Mouse (Mus musculus): ENCODE results near the gene Dglucy.

Dglucy gene

GRCm38 (mm10) chr12:100878556-100878955, 99.7 kb downstream of the Dglucy start:
- no peak for DNase-seq (ENCODE audit: low read depth, low spot score)

DNA sequence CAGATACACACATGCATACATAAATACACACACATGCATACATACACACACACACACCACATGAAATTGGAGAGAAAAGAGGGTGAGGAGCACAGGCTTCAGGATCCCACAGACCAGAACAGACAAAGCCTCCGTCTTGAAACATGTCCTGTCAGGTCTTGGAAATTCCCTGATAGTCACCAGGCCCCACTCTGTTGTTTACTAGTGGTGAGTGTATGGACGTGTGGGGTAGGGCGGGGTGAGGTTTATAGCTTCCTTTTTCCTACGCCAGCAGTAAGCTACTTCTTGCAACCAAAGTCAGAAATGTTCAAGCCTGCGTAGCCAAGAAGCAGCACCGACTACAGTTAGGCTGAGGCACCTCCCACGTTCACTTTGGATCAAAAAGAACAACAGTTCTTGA, 104.3 kb downstream of the Dglucy start:
- DNase-seq (ENCODE audit: low read depth, low spot score): no peak

GRCm38 (mm10) chr12:100885585-100885984, 106.7 kb downstream of the Dglucy start:
- DNase-seq (ENCODE audit: low read depth, low spot score): no peak

- no peak for DNase-seq (ENCODE audit: low read depth, low spot score)
These were observed 108.0 kb downstream of the Dglucy start for GRCm38 (mm10) chr12:100886877-100887276.

DNA sequence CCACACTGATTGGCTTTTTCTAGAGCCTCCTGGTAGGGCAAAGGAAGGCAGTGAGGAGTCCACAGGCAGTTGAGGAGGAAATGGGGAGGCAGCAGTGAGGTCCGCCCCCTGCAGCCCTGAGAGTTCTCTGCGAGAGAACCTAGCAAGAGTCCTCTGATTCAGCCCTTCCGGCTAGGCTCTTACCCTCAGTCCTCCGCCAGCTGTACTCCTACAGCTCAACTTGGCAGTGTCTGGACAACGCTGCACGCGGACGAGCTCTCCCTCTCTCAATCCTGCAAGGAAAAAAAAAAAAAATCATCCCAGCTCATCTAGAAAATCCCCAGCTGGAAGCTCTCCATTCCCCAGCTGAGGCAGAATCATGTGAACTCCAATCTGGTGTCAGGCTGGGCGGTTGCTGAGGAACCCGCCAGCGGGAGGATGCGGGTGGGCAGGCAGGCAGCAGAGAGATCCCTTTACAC, 109.0 kb downstream of the Dglucy start:
- peak; percentile 40 for DNase-seq (ENCODE audit: low read depth, low spot score)

DNA sequence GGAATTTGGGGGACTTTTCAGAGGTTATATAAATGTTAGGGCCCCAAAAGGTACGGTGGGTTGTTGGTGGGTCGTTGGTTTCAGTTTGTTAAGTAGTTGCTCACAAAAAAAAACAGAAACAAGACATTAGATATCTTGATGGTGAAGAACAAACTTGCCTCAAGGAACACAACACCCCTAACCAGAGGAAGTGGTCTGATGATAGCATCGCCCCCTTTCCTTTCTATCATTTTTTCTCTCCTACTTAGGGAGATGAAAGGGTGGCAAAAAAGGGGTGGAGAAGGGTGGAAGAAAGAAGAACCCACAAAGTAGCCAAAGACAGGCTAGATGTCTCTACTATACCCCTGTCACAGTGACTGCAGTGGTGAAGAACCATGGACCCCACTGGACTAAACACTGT, 111.7 kb downstream of the Dglucy start:
- no peak for DNase-seq (ENCODE audit: low read depth, low spot score)

DNA sequence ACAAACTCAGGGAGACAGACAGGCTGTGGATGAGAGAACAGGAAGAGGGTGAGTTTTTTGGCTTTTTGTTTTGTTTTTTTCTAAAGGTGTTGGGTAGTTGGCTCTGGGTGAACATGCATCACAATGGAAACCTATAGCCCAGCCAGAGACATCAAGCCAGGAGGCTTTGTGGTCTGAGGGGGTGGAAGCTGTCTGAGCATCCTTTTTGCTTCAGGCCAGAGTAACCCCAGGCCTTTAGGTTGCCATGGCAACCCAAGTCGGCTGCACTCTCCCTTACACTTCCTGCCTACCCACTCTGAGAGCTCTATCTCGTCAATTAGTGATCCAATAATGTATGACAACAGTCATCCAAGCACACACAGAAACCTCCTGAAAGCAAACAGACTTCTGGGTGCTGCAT, 116.6 kb downstream of the Dglucy start:
- DNase-seq (ENCODE audit: low read depth, low spot score): no peak

DNA sequence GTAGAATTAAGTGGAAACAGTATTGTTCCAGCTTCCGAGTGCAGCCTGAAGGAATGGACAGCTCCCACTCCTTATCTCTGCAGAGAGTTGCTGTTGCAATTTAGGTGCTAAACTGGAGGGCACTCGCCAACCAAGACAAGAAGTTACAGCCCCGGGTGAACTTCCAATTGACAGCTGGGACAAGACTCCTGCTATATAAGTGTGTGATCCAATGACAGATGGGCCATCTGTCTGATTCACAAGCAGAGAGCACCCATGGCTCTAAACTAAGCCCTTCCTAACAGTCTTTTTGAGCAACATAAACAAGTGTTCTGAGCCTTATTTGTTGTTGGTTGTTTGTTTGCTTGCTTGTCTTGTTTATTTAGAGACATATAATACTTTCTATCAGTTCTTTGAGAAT, 117.8 kb downstream of the Dglucy start:
- DNase-seq (ENCODE audit: low read depth, low spot score): no peak

- DNase-seq (ENCODE audit: low read depth, low spot score): no peak
These were observed 119.1 kb downstream of the Dglucy start for GRCm38 (mm10) chr12:100897736-100898650.

DNA sequence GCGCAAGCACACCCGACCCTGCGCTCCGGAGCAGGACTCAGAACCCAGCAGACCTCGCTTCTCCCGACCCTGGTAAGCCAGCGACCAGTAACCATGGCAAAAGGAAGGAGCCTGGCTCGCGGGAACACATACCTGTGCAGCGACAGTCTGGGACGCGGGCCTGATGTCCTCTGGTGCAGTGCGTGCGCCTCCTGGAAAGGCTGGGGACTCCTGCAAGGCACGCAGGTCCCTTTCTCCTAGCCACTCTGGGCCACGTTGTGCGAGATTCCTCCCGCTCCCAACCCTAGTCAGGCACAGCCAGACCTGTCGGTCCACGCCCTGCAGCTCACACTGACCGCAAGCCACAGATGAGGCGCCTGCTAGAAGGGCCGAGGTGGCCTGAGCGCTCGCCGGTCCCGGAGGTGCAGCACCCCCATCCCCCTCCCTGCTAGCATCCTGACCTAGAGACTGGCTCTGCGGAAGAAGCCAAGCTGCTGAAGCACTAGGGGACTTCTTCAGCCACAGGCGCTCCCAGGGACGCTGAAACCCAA, 120.3 kb downstream of the Dglucy start:
- DNase-seq (ENCODE audit: low read depth, low spot score): no peak

- DNase-seq (ENCODE audit: low read depth, low spot score): no peak
These were observed 122.0 kb downstream of the Dglucy start for GRCm38 (mm10) chr12:100900901-100901300.

- no peak for DNase-seq (ENCODE audit: low read depth, low spot score)
These were observed 122.5 kb downstream of the Dglucy start for GRCm38 (mm10) chr12:100901386-100901785.

DNA sequence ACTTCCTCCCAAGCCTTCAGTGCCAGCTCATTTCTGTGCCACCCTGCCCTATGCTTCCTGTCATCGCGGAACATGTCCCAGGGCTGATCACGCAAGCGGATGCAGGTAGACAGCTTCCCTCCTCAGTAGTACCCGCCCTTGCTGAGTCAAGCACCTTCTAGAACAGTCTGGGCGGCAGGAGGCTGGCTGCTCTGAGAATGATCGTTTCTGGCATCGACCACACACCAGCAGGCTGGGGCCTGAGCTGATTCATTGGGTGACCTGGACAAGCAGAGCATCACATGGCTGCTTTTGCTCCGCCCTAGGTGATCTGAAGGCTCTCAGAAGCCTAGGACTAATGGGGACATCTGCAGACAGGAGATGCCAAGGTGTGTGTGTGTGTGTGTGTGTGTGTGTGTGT, 124.9 kb downstream of the Dglucy start:
- DNase-seq (ENCODE audit: low read depth, low spot score): no peak

GRCm38 (mm10) chr12:100906861-100907260, 128.0 kb downstream of the Dglucy start:
- DNase-seq (ENCODE audit: low read depth, low spot score): no peak

DNA sequence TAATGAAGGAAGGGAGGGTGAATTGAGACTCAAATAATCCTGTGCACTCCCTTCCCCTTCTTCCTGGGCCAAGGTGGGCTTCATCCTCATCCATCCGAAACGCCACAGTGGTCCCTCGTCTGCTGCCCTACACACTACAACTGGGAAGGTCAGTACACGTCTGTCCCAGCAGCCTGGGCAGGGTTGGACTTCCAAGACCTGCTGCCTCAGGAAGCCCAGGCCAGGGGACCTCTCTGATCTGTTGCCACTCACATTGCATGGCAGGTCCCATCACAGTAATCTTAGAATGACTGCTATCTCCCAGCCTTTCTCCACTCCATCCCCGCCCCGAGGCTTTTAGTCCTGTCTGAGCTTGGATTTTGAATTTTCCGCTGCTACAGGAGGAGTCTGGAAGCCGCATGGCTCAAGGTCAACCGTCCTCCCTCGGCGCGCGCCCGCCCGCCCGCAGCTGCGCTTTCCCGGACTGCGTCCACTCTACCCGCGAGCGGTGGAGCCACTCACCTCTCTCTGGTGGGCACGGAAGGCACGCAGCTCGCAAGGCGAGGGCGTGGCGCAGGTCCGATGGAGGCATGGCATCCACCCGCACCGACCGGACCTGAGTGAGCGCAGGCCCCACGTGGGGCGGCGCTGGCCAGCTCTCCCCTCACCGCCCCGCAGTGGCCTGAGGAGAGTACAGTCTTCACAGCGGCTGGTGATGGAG, 128.9 kb downstream of the Dglucy start, which contains the start of gene Gpr68:
Gpr68 (minus strand) TSS at position 601 of the 700 bp plus-strand sequence.
- peak; percentile 27 for DNase-seq (ENCODE audit: low read depth, low spot score)

- DNase-seq (ENCODE audit: low read depth, low spot score): no peak
These were observed 129.6 kb downstream of the Dglucy start for GRCm38 (mm10) chr12:100908298-100909034.

DNA sequence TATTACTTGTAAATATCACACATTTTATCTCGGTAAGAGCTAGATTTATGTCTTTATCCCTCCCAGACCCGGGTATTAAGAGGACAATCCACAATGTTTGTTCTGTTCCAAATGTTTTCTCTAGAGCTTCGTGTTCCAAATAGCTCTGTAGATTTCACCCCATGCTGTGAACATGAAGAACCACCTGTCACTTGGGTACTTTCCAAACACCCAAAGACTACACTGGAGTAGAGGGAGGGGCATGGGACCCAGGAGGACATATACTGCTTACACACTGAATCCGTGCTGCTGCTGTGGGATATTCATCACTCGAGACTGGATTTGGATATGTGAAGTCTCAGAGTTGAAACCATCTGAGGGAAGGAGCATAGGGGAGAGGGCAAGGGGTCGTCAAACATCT, 130.9 kb downstream of the Dglucy start:
- no peak for DNase-seq (ENCODE audit: low read depth, low spot score)

DNA sequence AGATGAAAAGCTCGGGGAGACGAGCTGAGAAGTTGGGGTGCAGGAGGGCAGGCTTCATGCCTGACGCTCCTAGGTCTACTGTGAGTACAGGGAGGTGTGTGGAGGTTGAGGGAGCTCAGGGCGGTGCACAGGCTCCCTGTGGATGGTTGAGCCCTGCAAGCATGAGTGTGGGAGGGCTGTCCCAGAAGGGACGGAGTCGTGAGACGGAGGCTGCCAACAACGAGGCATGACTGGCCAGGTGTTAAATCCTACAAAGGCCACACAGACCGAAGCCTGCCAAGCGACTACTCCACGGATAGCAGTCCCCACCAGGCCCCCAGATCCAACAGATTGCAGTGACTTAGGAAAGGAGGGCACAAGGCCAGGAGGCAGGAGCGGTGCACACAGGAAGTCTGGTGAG, 131.9 kb downstream of the Dglucy start:
- DNase-seq (ENCODE audit: low read depth, low spot score): no peak

GRCm38 (mm10) chr12:100924646-100925339, 145.9 kb downstream of the Dglucy start:
- no peak for DNase-seq (ENCODE audit: low read depth, low spot score)

GRCm38 (mm10) chr12:100925644-100926619, 147.1 kb downstream of the Dglucy start:
- DNase-seq (ENCODE audit: low read depth, low spot score): peak; percentile 79

Measured in retina, postnatal 7 days (tissue).